Mouse (Mus musculus) kidney, adult 2 months (tissue): ENCODE measurements at regions not wholly inside any gene's neighbourhood (a gene's known extent, or its start where the extent isn't known, plus 50 kb on each side); places are given as distances from the start of the nearest gene placed in this dataset.

Experiments
- CTCF ChIP-seq: fragments of 200-500 bp; conservative IDR thresholded peaks from 2 replicates; pipeline ENCODE4 v1.5.1; 2011; ENCODE audit warnings: low read depth, mild to moderate bottlenecking, control low read depth, low read length, moderate library complexity, mixed read lengths; ENCODE audit not compliant: insufficient read depth, insufficient read length
- POLR2A ChIP-seq: fragments of 200-500 bp; IDR thresholded peaks from one replicate; pipeline ENCODE4 v1.6.1; 2011; ENCODE audit warnings: low read depth, low read length, control low read depth

GRCm38 (mm10) chr15:28129536-28129935 lies 74.0 kb upstream of the Dnah5 start:
- TF ChIP-seq POLR2A (no peak), CTCF (no peak)
